Mouse (Mus musculus) adrenal gland, postnatal 4 days (tissue): ENCODE data around the gene Ubxn11. TPM values are rescaled to one million over a fixed set of nuclear protein-coding genes. Genes with fewer than 3 reads are reported as not detected.

Source experiments
- total RNA-seq, 2 experiments: library from RNA; stranded (reverse); gene quantifications; 2 replicates each; pipeline ENCODE4 v1.2.3; 2021

Gene Ubxn11
- total RNA-seq, 2 experiments from 2014 or later: 9.4 to 13.4 TPM

Other genes starting within 250 kb of the Ubxn11 start
- 10 to 100 TPM; 29.5 to 31.0 TPM for gene Rps6ka1, start 214.8 kb upstream of the Ubxn11 start, total RNA-seq
- gene Hmgn2, start 133.9 kb upstream of the Ubxn11 start, total RNA-seq: 100 to 1,000 TPM; 497 to 511 TPM
- gene Dhdds, start 101.7 kb upstream of the Ubxn11 start, total RNA-seq: 10 to 100 TPM; 42.9 to 46.3 TPM
- gene Lin28a, start 83.7 kb upstream of the Ubxn11 start, total RNA-seq: under 1 TPM; 0.50 to 0.73 TPM
- not detected for gene Zfp683, start 48.7 kb upstream of the Ubxn11 start, total RNA-seq
- under 1 TPM; 0.25 to 0.28 TPM for gene Crybg2, start 41.8 kb upstream of the Ubxn11 start, total RNA-seq
- 10 to 100 TPM; 10.1 to 14.4 TPM for gene Cd52, start 7.5 kb upstream of the Ubxn11 start, total RNA-seq
- 100 to 1,000 TPM; 108 to 111 TPM for gene Sh3bgrl3, start 26.2 kb downstream of the Ubxn11 start, total RNA-seq
- 10 to 100 TPM; 26.1 to 26.6 TPM for gene Cep85, start 84.5 kb downstream of the Ubxn11 start, total RNA-seq
- not detected for gene Gm7534, start 100.4 kb downstream of the Ubxn11 start, total RNA-seq
- gene Catsper4, start 124.8 kb downstream of the Ubxn11 start, total RNA-seq: not detected
- 1 to 10 TPM in 1 of 2 experiments, under 1 TPM in 1; 0.34 to 3.0 TPM for gene Cnksr1, start 135.8 kb downstream of the Ubxn11 start, total RNA-seq
- not detected for gene E130218I03Rik, start 141.1 kb downstream of the Ubxn11 start, total RNA-seq
- 10 to 100 TPM; 11.3 to 12.5 TPM for gene Zfp593, start 143.0 kb downstream of the Ubxn11 start, total RNA-seq
- not detected for gene Gm30191, start 144.4 kb downstream of the Ubxn11 start, total RNA-seq
- 10 to 100 TPM in 1 of 2 experiments, 1 to 10 TPM in 1; 9.4 to 10.8 TPM for gene Grrp1, start 151.5 kb downstream of the Ubxn11 start, total RNA-seq
- 10 to 100 TPM; 23.2 to 24.5 TPM for gene Pdik1l, start 185.3 kb downstream of the Ubxn11 start, total RNA-seq
- gene Trim63, start 212.6 kb downstream of the Ubxn11 start, total RNA-seq: 1 to 10 TPM in 1 of 2 experiments, under 1 TPM in 1; 0.56 to 2.1 TPM
- gene Slc30a2, start 240.6 kb downstream of the Ubxn11 start, total RNA-seq: 10 to 100 TPM; 33.4 to 35.2 TPM